Mouse (Mus musculus) midbrain, postnatal 0 days (tissue): ENCODE data around the gene Pdzd2. TPM values are rescaled to one million over a fixed set of nuclear protein-coding genes. Genes with fewer than 3 reads are reported as not detected.

Experiments used
- ATAC-seq: fragments of 200-750 bp; cut with Nextera tagmentation; 2 replicates; pipeline ENCODE4 v1.8.0; 2017; ENCODE audit warnings: moderate number of reproducible peaks, mild to moderate bottlenecking, moderate TSS enrichment, moderate library complexity; ENCODE audit not compliant: low FRiP score
- DNase-seq: peaks from one replicate; pipeline ENCODE4 v3.0.0-alpha.2; 2015; ENCODE audit warnings: low spot score
- H3K27ac ChIP-seq: fragments of 300-500 bp; sonication (generic); 2 replicates; pipeline ENCODE4 v1.5.1; 2014; ENCODE audit warnings: low read depth, mild to moderate bottlenecking, low read length, mixed read lengths
- H3K27me3 ChIP-seq: fragments of 300-500 bp; sonication (generic); 2 replicates; pipeline ENCODE4 v1.6.1; 2014; ENCODE audit warnings: low read length, control low read depth, mixed read lengths; ENCODE audit not compliant: insufficient read depth
- H3K36me3 ChIP-seq: fragments of 300-500 bp; sonication (generic); 2 replicates; pipeline ENCODE4 v1.6.1; 2014; ENCODE audit warnings: low read length, control low read depth, mixed read lengths; ENCODE audit not compliant: insufficient read depth
- H3K4me1 ChIP-seq: fragments of 300-500 bp; sonication (generic); 2 replicates; pipeline ENCODE4 v1.6.1; 2014; ENCODE audit warnings: mild to moderate bottlenecking, control low read depth, antibody characterized with exemption, low read length, mixed read lengths; ENCODE audit not compliant: insufficient read depth
- H3K4me2 ChIP-seq: fragments of 300-500 bp; sonication (generic); 2 replicates; pipeline ENCODE4 v1.6.1; 2014; ENCODE audit warnings: low read depth, mild to moderate bottlenecking, low read length, mixed read lengths; ENCODE audit not compliant: poor library complexity, severe bottlenecking
- H3K4me3 ChIP-seq: fragments of 300-500 bp; sonication (generic); 2 replicates; pipeline ENCODE4 v1.5.1; 2014; ENCODE audit warnings: low read depth, mild to moderate bottlenecking, low read length, moderate library complexity
- H3K9ac ChIP-seq: fragments of 300-500 bp; sonication (generic); replicated peaks from 2 replicates; pipeline ENCODE4 v1.6.1; 2014; ENCODE audit warnings: mild to moderate bottlenecking, low read length, moderate library complexity, mixed read lengths; ENCODE audit not compliant: poor library complexity, severe bottlenecking
- H3K9me3 ChIP-seq: fragments of 300-500 bp; sonication (generic); 2 replicates; pipeline ENCODE4 v1.6.1; 2016; ENCODE audit warnings: low read length, control low read depth
- CTCF ChIP-seq: IDR thresholded peaks from 2 replicates; pipeline ENCODE4 v1.5.1; 2016; ENCODE audit warnings: antibody characterized with exemption, mild to moderate bottlenecking
- WGBS: fragments of 180-500 bp; shearing (Covaris S2); extraction: QIAGEN DNeasy Blood & Tissue Kit; methylation state at CpG from one replicate; pipeline ENCODE4 v1.1.7; 2014; 5-methylcytosine and 5-hydroxymethylcytosine counted together
- polyA plus RNA-seq: library from polyadenylated mRNA; unstranded; fragments of >200 nt; fragmentation: Nextera tagmentation; extraction: Ambion mirVana; gene quantifications from 2 replicates; pipeline ENCODE4 v1.2.1, GENCODE M21; 2015
- total RNA-seq: library from RNA; depleted of rRNA; stranded (reverse); fragments of >200 nt; gene quantifications from 2 replicates; pipeline ENCODE4 v1.2.3, GENCODE M21; 2014

Pdzd2 gene
- total and polyA plus RNA-seq, 2 experiments from 2014 or later = 15.8 to 29.8 TPM

DNA sequence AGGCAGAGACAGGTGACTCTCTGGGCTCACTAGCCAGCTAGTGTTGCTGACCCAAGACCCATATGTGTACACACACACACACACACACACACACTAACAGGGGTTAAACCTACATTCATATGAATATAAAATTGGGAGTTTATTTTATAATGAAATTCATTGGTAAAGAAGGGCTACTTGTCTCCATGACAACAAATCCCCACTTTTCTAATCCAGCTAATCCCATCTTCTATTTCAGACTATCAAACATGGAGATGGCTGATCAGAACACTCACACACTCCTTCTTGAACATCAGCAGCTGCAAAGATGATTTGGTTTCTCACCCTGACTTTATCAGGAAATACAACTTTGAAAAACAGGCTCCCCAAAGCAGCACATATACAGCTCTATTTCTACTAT is 245.6 kb downstream of the Pdzd2 start:
- Histone ChIP-seq H3K4me2 (no peak overlapping the region), H3K27ac (no peak overlapping the region), H3K4me3 (no peak overlapping the region), H3K27me3 (no peaks in the 10 kb centered on the region), H3K9me3 (no peaks in the 10 kb centered on the region), H3K36me3 (no peaks in the 10 kb centered on the region), H3K4me1 (peaks cover 6% of the 10 kb centered on the region; the same call in 1 of the 2 replicates), H3K9ac (no peak overlapping the region)
- no peak for DNase-seq
- TF ChIP-seq CTCF = no peak
- no peak for ATAC-seq

DNA sequence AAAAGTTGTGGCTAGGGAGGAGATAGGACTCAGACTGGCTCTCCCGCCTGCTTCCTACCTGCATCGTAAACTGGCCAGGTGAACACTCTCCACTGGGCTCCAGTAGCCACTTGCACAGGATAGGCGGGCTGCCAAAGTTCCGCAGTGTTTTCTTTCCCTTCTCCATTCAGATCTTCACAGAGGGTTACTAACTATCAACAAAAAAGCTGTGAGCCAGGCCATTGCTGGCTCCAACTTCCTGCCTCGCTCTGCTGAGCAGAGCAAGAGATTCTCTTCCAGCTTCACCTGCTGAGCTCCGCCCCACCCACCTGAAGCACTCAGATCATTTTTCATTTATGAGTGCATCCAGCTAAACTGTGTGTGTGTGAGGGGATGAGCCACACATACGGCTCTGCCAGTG is 246.5 kb downstream of the Pdzd2 start:
- no peaks in the 10 kb centered on the region for H3K36me3 ChIP-seq
- no peak overlapping the region for H3K4me2 ChIP-seq
- no peak overlapping the region for H3K9ac ChIP-seq
- no peak for TF ChIP-seq CTCF
- H3K4me3 ChIP-seq = no peak overlapping the region
- peaks cover 6% of the 10 kb centered on the region; the same call in 1 of the 2 replicates for H3K4me1 ChIP-seq
- no peaks in the 10 kb centered on the region for H3K9me3 ChIP-seq
- 65% methylated on average over 7 of the region's 7 CpGs for WGBS
- H3K27ac ChIP-seq = no peak overlapping the region
- H3K27me3 ChIP-seq = no peaks in the 10 kb centered on the region
- ATAC-seq (no peak), DNase-seq (no peak)

DNA sequence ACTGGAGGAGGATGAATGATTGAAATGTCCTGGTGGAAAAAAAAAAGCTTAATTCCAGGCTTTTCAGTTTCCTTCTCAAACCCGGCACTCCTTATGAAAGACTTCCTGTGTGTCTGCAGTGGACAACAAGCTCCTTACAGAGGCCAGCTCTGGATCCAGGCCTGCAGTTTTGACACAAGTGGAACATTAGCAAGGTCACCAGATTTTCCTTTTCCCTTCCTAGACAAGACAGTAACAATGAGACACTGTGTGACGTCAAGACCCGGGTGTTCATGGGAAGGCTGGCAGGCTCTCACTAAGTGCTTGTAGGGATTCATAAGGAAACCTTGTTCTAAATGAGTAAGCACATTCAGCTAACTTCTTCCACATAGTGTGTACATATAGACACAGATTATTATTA is 248.8 kb downstream of the Pdzd2 start:
- Histone ChIP-seq H3K9me3 (no peaks in the 10 kb centered on the region), H3K36me3 (no peaks in the 10 kb centered on the region), H3K9ac (no peak overlapping the region), H3K27me3 (no peaks in the 10 kb centered on the region), H3K4me2 (no peak overlapping the region), H3K4me1 (peaks cover 6% of the 10 kb centered on the region; the same call in 1 of the 2 replicates), H3K27ac (0 out of 2 replicates have a peak overlapping the region, but pooled peaks have one; percentile 51), H3K4me3 (no peak overlapping the region)
- ATAC-seq (peak; percentile 78), DNase-seq (peak; percentile 80)
- no peak for TF ChIP-seq CTCF
- 25% methylated on average over 3 of the region's 3 CpGs for WGBS

DNA sequence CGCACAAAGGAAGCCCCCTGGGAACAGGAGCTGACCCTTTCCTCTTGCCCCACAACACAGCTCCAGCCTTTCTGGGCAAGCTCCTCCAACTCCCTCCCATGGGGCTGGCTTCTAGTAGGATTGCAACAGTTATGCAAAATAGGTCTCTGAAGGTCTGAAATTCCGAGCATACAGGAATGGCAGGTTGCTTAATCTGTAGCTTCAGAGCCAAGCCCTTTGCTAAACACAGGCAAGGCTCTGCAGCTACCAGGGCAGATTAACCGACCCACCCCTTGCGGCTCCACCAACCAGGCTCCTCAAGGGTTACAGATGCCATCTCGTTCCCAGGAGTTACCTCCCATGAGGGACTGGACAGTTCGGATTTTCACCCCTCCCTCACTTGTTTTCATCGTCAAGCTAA is 249.2 kb downstream of the Pdzd2 start:
- Histone ChIP-seq H3K4me1 (peaks cover 6% of the 10 kb centered on the region; the same call in 1 of the 2 replicates), H3K9ac (no peak overlapping the region), H3K4me3 (no peak overlapping the region), H3K4me2 (no peak overlapping the region), H3K27me3 (no peaks in the 10 kb centered on the region), H3K36me3 (no peaks in the 10 kb centered on the region), H3K9me3 (no peaks in the 10 kb centered on the region), H3K27ac (peak overlapping the region; percentile 51)
- 12% methylated on average over 7 of the region's 7 CpGs for WGBS
- ATAC-seq (peak; percentile 32; the same call in 1 of the 2 replicates), DNase-seq (peak; percentile 46)
- no peak for TF ChIP-seq CTCF

DNA sequence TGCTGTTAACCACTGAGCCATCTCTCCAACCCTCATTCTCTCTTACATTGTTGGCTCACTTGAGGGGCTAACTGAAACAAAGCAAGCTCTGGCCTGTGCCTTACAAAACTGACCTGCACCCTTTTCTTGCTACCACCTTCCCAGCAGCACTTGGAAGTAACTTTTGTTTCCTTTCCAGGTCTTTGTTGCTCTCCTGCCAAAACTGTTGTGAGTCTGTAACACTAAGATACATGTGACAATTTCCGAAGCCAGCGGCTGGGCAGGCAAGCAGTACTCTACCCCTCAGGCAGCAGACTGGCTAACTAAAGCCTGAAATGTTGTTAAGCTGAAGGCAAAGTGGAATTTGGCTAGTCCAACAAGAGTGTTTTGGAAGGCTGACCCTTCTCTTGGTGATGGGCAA is 251.4 kb downstream of the Pdzd2 start:
- DNase-seq = peak; percentile 24
- Histone ChIP-seq H3K9ac (no peak overlapping the region), H3K4me1 (0 out of 2 replicates have a peak, but pooled peaks cover 6% of the 10 kb centered on the region), H3K36me3 (no peaks in the 10 kb centered on the region), H3K27ac (no peak overlapping the region; the same call in 1 of the 2 replicates), H3K27me3 (no peaks in the 10 kb centered on the region), H3K4me3 (no peak overlapping the region), H3K9me3 (no peaks in the 10 kb centered on the region), H3K4me2 (no peak overlapping the region)
- TF ChIP-seq CTCF = no peak
- WGBS = 77% methylated on average over 2 of the region's 2 CpGs
- no peak for ATAC-seq

DNA sequence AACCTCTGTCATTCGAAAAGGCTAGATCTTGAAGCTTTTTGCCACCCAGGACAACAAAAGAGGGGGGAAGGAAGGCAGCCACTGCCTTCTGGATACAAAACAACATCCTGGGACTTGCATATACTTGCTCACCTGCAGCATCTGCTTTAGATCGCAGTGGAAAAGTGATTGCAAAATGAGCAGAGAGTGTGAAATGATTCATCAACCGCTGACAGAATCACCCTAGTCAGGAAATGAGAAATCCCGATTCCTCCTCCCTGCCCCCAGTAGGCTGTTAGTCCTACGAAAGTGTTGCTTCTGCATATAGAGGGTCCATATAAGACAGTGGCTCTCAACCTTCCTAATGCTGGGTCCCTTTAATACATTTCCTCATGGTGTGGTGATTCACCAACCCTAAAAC is 258.5 kb downstream of the Pdzd2 start:
- Histone ChIP-seq H3K27ac (no peak overlapping the region), H3K9me3 (no peaks in the 10 kb centered on the region), H3K4me3 (no peak overlapping the region), H3K36me3 (no peaks in the 10 kb centered on the region), H3K4me1 (0 out of 2 replicates have a peak, but pooled peaks cover 3% of the 10 kb centered on the region), H3K9ac (no peak overlapping the region), H3K27me3 (no peaks in the 10 kb centered on the region), H3K4me2 (no peak overlapping the region)
- 69% methylated on average over 5 of the region's 5 CpGs for WGBS
- TF ChIP-seq CTCF = no peak
- ATAC-seq = no peak
- DNase-seq = no peak
